Mouse (Mus musculus): ENCODE results near the gene Dap3.
"Not testable (repeated sequence)": the region's sequence is repeated elsewhere in the genome, so short reads cannot be mapped to it uniquely, and the experiment has no call there.

The Dap3 gene

DNA sequence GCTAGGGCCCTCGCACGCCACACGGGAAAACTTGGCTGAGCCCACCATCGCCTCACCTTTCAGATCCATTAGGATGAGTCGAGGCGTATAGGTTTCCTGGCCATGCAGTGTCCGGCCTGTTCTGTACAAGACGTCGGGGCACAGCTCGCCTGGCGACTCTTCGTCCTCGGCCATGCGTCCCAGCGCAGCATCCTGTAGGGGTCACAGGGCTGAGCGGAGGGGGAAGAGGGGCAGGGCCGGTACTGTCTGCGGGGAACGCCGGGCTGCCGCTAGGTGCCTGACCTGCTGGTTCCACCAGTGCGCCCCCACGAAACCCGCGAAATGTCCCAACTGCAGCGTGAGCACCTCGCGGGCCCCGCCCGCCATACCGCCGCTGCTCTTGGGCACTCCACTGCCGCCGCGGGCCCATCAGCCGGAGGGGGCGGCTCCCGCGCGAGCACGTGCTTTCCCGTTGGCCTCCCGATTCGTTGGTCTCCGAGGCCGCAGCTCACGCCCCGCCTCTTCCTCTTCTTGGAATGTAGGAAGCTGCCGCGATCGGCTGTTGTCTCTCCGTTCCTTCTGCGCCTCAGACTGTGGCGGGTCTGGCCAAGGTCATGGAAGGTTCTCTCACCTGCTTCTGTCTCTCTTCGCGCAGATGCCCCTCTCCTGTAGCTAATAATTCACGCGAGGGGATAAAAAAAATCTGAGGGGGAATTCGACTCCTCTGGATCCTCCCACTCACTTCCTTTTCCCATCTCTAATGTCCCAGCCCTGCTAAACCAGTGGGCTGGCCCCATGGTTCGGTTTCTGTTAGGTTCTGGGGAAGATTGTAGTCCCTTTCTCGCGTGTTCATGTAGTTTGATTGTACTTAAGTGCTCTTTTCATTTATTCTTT is 37.2 kb downstream of the Dap3 start, which contains the start of gene Msto1:
Gene Msto1 (minus strand): TSS at position 489 of the 873 bp plus-strand sequence.
- peak; percentile 92 for DNase-seq (ENCODE audit: extremely low read depth, low read depth)

DNA sequence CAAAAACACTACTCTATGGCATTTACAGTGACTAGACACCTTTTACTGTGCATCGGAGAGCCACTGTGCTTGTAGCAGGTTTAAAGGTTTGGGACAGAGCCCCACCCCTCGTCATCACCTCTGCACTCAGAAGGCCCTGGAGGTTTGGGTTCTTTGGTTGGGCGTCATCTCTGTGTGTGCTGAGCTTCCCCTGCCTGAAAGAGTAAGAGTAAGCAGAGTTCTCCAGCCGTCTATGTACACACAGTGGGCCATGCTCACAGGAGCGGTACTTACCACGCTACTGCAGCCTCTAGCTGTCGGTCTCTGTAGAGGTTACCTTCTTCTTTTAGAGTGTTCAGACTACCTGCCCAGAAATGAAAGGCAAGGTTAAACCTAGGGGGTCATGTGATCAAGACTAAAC is 38.4 kb downstream of the Dap3 start:
- DNase-seq (ENCODE audit: extremely low read depth, low read depth) = no peak

DNA sequence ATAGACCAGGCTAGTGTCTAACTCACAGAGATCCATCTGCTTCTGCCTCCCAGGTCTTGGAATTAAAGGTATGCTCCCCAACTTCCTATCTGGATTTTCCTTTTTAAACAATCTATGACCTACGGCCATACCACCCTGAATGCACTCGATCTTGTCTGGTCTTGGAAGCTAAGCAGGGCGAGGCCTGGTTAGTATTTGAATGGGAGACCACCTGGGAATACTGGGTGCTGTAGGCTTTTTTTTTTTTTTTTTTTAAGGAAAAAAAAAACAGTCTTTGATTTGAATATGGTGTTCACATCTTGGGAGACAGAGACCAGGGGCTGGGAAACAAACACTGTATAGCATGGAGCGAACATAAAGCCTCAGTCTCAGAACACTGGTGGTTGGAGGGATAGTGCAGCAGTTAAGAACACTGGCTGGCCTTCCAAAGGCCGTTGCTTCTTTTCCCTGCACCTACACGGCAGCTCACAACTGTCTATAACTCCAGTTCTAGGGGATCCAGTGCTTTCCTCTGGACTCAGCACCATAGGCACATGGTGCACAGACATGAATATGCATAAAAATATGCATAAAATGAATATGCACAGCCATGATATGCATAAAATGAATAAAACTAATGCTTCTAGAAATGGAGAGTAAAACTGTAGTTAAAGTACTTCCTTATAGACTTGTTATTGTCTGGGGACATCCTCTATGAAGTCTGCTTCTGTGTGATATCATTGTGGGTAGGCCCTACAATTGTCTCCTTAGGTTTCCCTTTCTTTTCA is 44.4 kb downstream of the Dap3 start:
- DNase-seq (ENCODE audit: extremely low read depth, low read depth) = no peak

DNA sequence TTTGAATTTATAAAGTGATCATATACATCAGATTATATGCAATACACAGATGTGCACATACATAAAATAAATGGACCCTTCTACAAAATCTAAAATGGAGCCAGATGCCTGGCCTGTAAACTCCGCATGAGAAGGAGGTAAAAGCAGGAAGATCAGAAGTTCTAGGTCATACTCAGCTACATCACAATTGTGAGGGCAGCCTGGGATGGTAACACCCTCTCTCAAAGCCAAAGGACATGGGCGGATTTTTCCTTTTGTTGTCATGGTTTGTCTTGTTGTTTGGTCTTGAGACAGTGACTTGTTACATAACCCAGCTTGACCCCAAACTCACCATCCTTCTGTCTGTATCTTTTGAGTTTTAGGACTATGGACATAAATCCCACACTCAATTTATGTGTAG is 45.2 kb downstream of the Dap3 start:
- DNase-seq (ENCODE audit: extremely low read depth, low read depth) = no peak

DNA sequence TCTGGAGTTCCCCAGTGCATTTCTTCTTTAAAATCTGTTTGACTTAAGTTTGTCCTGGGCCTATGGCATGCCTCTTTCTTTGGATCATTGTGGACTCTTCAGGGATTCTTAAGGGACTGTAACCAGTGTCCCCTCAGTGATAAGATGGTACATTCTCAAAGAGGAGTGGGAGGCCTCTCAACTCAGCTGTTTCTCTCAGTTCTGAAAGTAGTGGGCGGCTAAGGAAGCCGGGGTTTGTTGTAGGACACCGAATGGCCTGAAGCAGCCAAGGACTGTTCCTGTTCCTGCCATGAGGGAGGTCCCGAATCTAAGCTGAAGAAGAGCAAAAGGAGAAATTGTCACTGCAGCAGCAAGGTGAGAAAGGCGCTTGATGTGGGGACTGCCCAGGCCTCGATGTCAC is 45.8 kb downstream of the Dap3 start:
- no peak for DNase-seq (ENCODE audit: extremely low read depth, low read depth)

DNA sequence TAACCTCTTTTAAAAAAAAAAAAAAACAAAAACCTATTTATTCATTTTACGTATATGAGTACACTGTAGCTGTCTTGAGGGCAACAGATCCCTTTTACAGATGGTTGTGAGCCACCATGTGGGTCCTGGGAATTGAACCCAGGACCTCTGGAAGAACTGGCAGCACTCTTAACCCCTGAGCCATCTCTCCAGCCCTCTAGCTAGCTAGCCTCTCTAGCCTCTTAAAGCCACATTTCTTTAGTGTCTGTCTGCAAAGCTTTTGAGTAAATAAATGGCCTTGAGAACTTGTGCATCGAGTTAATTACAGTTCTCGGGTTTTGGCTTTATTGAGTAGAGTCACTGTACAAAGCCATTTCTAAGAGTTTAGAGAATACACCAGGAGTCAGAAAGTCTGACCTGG is 46.2 kb downstream of the Dap3 start:
- DNase-seq (ENCODE audit: extremely low read depth, low read depth) = no peak

DNA sequence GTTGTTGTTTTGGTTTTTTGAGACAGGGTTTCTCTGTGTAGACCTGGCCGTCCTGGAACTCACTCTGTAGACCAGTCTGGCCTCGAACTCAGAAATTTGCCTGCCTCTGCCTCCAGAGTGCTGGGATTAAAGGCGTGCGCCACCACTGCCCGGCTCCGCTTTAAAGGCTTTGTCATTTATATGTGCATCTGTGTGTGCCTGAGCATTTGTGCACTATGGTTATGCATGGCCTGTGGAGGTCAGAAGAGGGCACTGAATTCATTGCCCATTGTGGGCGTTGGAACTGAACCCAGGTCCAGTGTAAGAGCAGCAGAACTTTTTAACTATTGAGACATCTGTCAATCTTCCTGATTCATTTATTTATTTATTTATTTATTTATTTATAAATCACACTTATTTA is 58.0 kb downstream of the Dap3 start:
- DNase-seq (ENCODE audit: extremely low read depth, low read depth) = not testable (repeated sequence)

DNA sequence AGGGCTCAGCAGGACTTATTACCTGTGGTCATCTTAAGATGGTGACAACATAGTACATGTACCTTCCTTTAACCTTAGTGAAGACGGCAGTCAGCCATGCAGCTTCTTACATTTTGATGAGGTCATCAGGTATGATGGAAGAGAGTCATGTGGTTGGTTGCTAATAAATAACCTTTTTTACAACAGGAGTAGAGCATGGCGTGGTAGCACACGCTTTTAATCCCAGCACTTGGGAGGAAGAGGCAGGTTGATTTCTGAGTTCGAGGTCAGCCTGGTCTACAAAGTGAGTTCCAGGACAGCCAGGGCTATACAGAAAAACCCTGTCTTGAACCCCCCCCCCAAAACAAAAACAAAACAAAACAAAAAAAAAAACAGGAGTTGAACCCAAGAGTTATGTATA is 68.4 kb downstream of the Dap3 start:
- not testable (repeated sequence) for DNase-seq (ENCODE audit: extremely low read depth, low read depth)

Data from MEL-GATA-1-ER (cell line).